Mouse (Mus musculus): ENCODE measurements around the gene Frmd4a.

Frmd4a gene

GRCm38 (mm10) chr2:4391091-4391490 is 373.6 kb downstream of the Frmd4a start:
- no peak for DNase-seq (ENCODE audit: low spot score in 2 of 2)

- no peak for DNase-seq (ENCODE audit: low spot score in 2 of 2)
Measured at GRCm38 (mm10) chr2:4391678-4392085, 374.2 kb downstream of the Frmd4a start.

GRCm38 (mm10) chr2:4393046-4393445 is 375.5 kb downstream of the Frmd4a start:
- DNase-seq (ENCODE audit: low spot score in 2 of 2): no peak

- DNase-seq (ENCODE audit: low spot score in 2 of 2): no peak
Measured at GRCm38 (mm10) chr2:4394641-4395040, 377.1 kb downstream of the Frmd4a start.

DNA sequence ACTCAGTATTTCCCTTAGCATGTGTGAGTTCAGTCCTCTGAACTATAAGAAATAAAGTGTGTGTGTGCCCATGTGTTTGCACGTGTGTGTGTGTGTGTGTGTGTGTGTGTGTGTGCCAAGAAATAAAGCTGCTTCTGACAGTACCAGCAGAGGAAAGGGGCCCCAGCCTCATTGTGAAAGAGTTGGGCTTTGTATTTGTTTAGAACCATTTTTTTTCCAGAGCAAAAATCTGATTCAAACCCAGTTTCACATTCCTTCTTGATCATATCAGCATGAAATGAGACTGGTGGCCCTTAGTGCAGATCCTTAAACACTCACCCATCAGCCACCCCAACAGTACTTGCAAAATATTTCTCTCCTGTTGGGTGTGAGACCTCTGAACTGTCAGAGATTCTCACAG is 382.2 kb downstream of the Frmd4a start:
- no peak for DNase-seq (ENCODE audit: low spot score in 2 of 2)

DNA sequence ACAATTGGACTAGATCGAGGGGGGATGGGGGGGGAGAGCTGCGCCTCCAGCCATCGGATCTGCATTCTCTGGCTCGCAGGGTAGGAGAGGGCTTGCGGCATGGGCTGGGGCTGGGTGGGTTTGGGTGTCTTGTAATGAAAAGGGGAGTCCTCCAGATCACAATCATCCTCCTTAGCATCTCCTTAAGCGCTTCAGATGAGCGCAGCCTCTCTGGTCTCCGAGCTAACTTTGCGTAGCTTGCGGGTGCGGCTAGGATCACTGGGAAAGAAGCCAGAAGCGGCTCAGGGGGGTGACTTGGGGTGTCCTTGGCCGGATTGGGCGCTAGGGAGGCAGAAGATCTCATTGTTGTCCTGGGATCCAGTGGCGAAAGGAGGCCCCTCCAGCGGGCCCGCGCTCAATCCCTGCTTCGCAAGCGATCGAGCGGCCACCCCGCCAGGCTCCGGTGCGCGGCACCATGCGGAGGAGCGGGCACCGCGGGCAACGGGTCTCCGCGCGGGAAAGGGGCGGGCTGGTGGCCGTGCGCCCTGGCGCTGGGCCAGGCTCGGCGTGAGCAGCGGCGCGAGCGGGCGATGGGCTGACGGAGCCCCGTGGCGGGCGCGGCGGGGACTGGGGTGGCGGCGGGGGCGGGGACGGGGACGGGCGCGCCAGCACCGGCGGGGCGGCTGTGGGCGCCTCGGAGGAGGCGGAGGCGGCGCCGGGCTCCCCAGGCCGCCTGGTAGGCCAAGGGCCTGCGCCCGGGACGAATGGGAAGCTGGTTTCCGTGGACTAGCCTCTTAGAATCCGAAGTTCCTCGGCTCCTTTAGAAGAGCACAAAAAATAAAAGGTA is 383.5 kb downstream of the Frmd4a start:
- peak in 1 of 2 experiments; percentile 54 for DNase-seq (ENCODE audit: low spot score in 2 of 2)

- DNase-seq (ENCODE audit: low spot score in 2 of 2): no peak
Measured at GRCm38 (mm10) chr2:4401597-4402581, 384.4 kb downstream of the Frmd4a start.

GRCm38 (mm10) chr2:4406977-4407376 is 389.5 kb downstream of the Frmd4a start:
- no peak for DNase-seq (ENCODE audit: low spot score in 2 of 2)

GRCm38 (mm10) chr2:4409810-4410433 is 392.4 kb downstream of the Frmd4a start:
- no peak for DNase-seq (ENCODE audit: low spot score in 2 of 2)

DNA sequence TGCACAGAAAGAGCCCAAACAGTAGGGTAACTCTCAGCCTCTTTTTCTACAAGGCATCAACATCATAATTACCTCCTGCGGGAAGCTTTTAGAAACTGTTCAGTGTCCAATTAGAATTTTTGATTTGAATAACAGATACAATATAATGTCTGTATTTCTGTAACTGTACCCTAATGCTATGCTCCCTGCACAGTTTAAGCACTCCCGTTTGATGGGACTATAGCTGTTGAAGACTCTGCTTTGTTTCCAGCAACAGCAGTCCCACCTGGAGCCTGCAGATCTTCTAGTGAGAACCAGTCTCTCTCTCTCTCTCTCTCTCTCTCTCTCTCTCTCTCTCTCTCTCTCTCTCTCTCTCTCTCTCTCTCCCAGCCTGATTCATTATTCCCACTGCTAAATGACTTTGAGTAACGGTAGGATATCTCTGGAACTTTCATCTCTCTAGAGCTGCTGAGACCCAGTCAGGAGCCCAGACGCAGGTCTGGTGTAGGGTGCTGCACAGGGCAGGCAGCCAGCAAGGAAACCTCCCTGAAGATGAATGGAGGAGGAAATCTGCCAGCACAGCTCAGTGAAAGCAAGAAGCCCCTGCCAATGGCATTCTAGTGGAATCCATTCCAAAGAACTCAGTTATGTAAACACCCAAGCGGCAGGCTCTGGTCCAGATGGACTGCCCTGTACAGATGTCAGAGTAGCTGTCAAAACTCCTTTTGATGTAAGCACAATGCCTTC is 395.5 kb downstream of the Frmd4a start:
- no peak for DNase-seq (ENCODE audit: low spot score in 2 of 2)

DNA sequence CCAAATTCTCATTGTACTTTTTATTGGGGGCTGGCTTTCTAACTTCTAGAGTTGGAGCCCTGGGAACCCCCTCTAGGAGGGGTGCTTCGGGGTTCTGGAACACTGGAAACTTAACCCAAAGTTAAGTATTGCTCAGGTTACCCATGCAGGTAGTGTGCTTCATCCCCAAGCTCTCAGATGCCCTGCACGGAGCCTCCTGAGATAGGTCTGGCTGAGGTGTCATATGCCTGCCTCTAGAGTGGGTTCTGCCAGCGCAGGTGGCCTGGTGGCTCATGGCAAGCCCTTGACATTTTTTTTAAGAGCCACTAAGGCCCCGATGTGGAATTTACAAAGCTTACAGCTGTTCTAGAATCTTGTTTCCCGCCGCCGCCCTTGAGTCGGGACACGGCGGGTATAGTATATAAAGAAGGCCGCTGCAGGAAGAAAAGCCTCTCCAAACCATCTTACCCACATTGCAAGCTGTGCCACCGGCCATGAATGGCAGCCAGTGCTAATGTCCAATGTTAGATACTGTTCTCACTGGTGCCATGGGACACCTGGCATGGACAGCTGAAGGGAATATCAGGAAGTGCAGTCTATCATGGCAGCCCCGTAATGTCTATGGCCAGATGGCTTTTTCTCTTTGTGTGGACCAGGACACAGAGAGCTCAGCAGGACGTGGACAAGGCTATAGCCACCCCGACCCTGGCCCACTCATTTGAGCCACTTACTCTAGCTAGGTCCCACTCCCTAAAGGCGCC is 396.2 kb downstream of the Frmd4a start:
- DNase-seq (ENCODE audit: low spot score in 2 of 2): no peak

DNA sequence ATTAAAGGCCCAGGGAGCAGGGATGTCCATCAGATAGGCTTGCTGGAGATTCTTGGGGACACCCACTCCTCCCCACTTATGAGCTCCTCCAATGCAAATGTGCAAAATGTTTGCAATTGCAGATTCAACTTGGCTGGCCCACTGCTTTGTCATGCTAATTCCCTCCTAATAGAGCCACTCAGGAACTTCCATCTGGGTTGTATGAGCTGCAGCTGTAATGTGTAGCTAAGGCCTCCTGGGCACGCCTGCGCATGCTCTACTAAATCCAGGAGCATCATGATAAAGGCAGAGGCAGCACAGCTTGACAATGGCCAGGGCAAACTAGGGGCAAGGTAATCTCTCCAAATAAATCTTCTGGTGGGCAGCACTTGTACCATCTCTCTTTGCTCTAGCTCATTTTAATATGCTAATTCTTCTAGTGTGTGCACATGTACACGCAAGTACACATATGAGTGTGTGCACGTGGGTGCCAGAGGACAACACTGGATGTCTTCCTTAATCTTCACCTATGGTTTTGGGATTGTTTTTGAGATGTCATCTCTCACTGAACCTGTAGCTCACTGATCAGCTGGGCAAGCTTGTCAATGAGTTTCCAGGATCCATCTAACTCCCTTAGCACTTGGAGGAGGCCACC is 403.3 kb downstream of the Frmd4a start:
- no peak for DNase-seq (ENCODE audit: low spot score in 2 of 2)

DNA sequence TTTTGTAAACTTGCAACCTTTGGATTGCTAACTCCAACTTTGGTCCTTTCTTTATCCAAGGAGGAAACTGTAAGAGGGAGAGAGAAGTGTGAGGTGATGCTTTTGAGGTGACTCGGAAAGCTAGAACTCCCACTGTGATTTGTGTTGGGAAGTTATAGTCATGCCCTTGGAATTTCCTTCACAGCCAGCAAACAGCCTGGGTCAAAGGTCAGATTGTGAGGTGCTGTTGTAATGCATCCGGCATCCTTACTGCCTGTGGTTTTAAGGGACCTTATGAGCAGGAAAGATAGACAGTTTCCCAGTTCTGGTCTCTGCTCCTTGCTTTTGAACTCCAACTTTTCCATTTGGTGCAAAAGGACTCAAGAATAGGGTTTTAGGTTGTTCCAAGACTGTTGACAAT is 404.2 kb downstream of the Frmd4a start:
- DNase-seq (ENCODE audit: low spot score in 2 of 2): no peak

GRCm38 (mm10) chr2:4423896-4424295 is 406.4 kb downstream of the Frmd4a start:
- DNase-seq (ENCODE audit: low spot score in 2 of 2): no peak

DNA sequence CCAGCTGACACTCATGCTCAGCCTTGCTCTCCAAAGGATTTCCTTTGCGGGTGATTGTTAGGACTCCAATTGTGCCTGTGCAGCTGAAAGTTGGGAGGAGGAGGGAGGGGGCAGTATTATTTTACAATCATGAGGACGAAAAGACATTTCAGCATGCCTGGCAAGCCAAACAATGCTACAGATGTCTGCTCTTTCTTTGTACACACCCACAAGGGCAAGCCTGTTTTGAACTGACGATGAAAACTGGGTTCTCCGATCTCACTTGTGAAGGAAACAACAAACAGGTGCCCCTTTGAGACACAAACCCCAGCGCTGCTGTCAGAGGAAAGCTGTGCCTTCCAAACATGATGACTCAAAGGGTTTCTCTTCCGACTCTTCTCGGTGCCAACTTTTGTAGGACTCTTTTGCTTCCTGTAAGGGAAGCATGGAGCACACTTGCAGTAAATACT is 410.9 kb downstream of the Frmd4a start:
- DNase-seq (ENCODE audit: low spot score in 2 of 2): no peak

DNA sequence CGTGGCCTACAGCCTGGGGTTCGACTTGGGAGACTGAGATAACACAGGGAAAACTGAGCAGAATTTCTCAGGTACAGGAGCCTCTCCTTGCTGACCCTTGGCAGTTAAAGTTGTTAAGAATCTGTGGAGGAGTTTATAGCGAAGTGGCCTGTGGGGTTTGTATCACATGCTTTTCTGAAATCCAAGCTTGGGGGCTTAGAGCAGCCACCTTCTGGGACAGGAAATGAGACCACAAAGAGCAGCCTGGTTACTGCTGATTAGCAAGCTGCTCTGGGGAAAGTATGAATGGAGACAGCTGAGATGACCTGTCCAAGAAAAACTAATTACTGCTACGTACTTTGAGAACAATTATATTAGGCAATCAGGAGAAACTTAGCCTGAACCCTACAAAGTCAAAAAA is 415.6 kb downstream of the Frmd4a start:
- no peak for DNase-seq (ENCODE audit: low spot score in 2 of 2)

DNA sequence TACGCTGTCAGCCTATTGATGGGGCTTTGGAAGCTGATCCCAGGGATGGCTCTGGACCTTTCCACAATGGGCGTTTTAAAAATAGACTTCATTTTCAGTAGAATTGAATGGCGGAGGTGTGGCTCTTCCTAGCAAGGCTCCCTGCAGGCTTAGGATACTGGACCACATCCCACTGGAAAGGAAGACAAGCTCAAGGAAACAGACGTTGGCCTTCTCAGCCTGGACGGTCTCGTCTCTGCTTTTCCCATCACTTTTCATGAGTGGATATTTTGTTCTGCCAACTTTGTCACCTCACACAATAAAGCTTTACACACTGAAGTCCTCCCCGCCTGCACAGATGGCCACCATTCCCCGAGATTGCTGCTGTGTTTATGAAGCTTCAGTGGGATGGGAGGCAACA is 417.5 kb downstream of the Frmd4a start:
- no peak for DNase-seq (ENCODE audit: low spot score in 2 of 2)

- DNase-seq (ENCODE audit: low spot score in 2 of 2): no peak
Measured at GRCm38 (mm10) chr2:4436361-4437231, 419.1 kb downstream of the Frmd4a start.

DNA sequence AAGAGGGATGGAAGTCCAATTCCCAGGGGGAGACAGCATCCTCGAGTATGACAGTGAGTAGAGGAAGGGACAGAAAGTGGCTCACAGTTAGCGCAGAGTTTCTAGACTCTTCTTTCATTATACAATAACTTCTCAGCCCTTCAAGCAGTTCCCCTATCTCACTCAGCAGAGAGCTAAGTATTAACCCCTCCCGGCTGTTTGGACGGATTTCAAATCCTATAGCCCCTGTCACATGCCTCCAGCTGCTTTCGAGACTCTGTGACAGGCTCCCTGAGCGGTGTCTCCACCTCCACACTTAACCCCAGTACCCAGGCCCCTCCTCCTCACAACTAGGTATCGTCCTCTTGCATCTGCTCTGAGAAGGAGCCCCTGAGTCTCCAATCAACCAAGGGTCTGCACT is 421.2 kb downstream of the Frmd4a start:
- no peak for DNase-seq (ENCODE audit: low spot score in 2 of 2)

Measured in urinary bladder, postnatal 4 days (tissue).